Mouse (Mus musculus) thymus, adult 2 months (tissue): ENCODE data around the gene Prmt3.

ENCODE experiments used
- CTCF ChIP-seq: fragments of 200-500 bp; IDR thresholded peaks from 2 replicates; pipeline ENCODE4 v1.5.1; 2012; ENCODE audit warnings: mild to moderate bottlenecking, control low read depth, low read length, moderate library complexity, borderline replicate concordance; ENCODE audit not compliant: control insufficient read depth, poor library complexity, insufficient read depth; ENCODE audit errors: extremely low read depth
- POLR2A ChIP-seq: fragments of 200-500 bp; IDR thresholded peaks from 2 replicates; pipeline ENCODE4 v1.6.1; 2012; ENCODE audit warnings: mild to moderate bottlenecking, low read length, control low read depth, moderate library complexity; ENCODE audit not compliant: control insufficient read depth, poor library complexity, insufficient read depth; ENCODE audit errors: extremely low read depth

DNA sequence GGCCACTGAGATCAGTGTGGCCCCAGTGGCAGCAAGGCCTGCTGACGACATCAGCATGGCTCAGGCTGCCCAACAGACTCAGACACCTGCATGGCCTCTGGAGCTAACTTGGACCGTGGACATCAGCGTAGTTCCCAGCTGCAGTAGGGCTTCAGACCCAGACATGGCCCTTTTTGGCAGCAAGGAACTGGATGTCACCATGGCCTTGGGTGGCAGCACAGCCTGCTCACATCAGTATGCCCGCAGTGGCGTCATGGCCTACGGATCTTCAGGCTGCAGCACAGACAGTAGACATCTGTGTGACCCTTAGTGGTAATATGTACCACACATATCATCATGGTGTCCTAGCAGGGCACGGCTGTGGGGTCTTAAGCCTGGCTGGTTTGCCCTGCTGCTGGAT, 7.0 kb downstream of the Prmt3 start:
- TF ChIP-seq POLR2A (no peak), CTCF (no peak)
